Mouse (Mus musculus) MEL (cell line): ENCODE results near the gene Gm11273. TPM values are rescaled to one million over a fixed set of nuclear protein-coding genes. Genes with fewer than 3 reads are reported as not detected.
"Not testable (repeated sequence)": the region's sequence is repeated elsewhere in the genome, so short reads cannot be mapped to it uniquely, and the experiment has no call there.

ENCODE experiments used
- DNase-seq: peaks from one replicate; pipeline ENCODE4 v3.0.0; 2011; ENCODE audit warnings: low read depth, low spot score
- H3K27ac ChIP-seq: 2 replicates; pipeline ENCODE4 v1.5.1; 2012; ENCODE audit warnings: low read depth, mild to moderate bottlenecking, control low read depth, low read length, moderate library complexity; ENCODE audit not compliant: control insufficient read depth
- H3K27me3 ChIP-seq, 2 experiments: fragments of 150-350 bp in 1 of 2; sonication (generic) in 1 of 2; 2 replicates each; pipeline ENCODE4 v1.6.1; 2012; ENCODE audit warnings: low read length in 2 of 2, mild to moderate bottlenecking in 2 of 2, improper control_type of control experiment in 1 of 2, moderate library complexity in 1 of 2; ENCODE audit not compliant: insufficient read depth in 2 of 2, control insufficient read depth in 1 of 2
- H3K36me3 ChIP-seq, 2 experiments: 2 replicates each; pipeline ENCODE4 v1.6.1; 2012 to 2014; ENCODE audit warnings: low read length in 2 of 2, improper control_type of control experiment in 1 of 2, inconsistent platforms in 1 of 2, mild to moderate bottlenecking in 1 of 2; ENCODE audit not compliant: insufficient read depth in 2 of 2, control insufficient read depth in 1 of 2
- H3K4me1 ChIP-seq, 2 experiments: fragments of 150-350 bp in 1 of 2; sonication (generic) in 1 of 2; 2 replicates each; pipeline ENCODE4 v1.6.1; 2012; ENCODE audit warnings: low read length in 2 of 2, improper control_type of control experiment in 1 of 2, mild to moderate bottlenecking in 1 of 2; ENCODE audit not compliant: insufficient read depth in 2 of 2, control insufficient read depth in 1 of 2
- H3K4me3 ChIP-seq, 2 experiments: fragments of 150-350 bp in 1 of 2; sonication (generic) in 1 of 2; 2 replicates each; pipeline ENCODE4 v1.5.1; 2012; ENCODE audit warnings: low read depth in 2 of 2, low read length in 2 of 2, mild to moderate bottlenecking in 2 of 2, moderate library complexity in 2 of 2, control low read depth in 1 of 2, improper control_type of control experiment in 1 of 2; ENCODE audit not compliant: control insufficient read depth in 1 of 2, insufficient read depth in 1 of 2
- H3K79me2 ChIP-seq: 2 replicates; pipeline ENCODE4 v1.6.1; 2012; ENCODE audit warnings: mild to moderate bottlenecking, low read length, moderate library complexity; ENCODE audit not compliant: control insufficient read depth, poor library complexity, insufficient read depth
- H3K9ac ChIP-seq: 2 replicates; pipeline ENCODE4 v1.6.1; 2012; ENCODE audit warnings: low read depth, mild to moderate bottlenecking, control low read depth, low read length, moderate library complexity; ENCODE audit not compliant: control insufficient read depth, poor library complexity, severe bottlenecking
- H3K9me3 ChIP-seq: fragments of 150-350 bp; sonication (generic); replicated peaks from 2 replicates; pipeline ENCODE4 v1.6.1; 2012; ENCODE audit warnings: mild to moderate bottlenecking, low read length, improper control_type of control experiment, moderate library complexity; ENCODE audit not compliant: insufficient read depth
- BHLHE40 ChIP-seq: IDR thresholded peaks from 2 replicates; pipeline ENCODE4 v1.6.1; 2012; ENCODE audit warnings: low read depth, mild to moderate bottlenecking, inconsistent platforms, low read length, improper control_type of control experiment, borderline replicate concordance
- CHD1 ChIP-seq: IDR thresholded peaks from 2 replicates; pipeline ENCODE4 v1.6.1; 2012; ENCODE audit warnings: low read depth, mild to moderate bottlenecking, inconsistent platforms, low read length, improper control_type of control experiment
- ELF1 ChIP-seq: IDR thresholded peaks from 2 replicates; pipeline ENCODE4 v1.6.1; 2014; ENCODE audit warnings: low read depth, mild to moderate bottlenecking, inconsistent platforms, low read length, improper control_type of control experiment, moderate library complexity
- GABPA ChIP-seq: IDR thresholded peaks from 2 replicates; pipeline ENCODE4 v1.6.1; 2012; ENCODE audit warnings: low read depth, mild to moderate bottlenecking, inconsistent platforms, low read length, improper control_type of control experiment, moderate library complexity
- GATA1 ChIP-seq: IDR thresholded peaks from 2 replicates; pipeline ENCODE4 v1.6.1; 2011; ENCODE audit warnings: low read depth, low read length, improper control_type of control experiment
- JUND ChIP-seq: IDR thresholded peaks from 2 replicates; pipeline ENCODE4 v1.6.1; 2011; ENCODE audit warnings: low read depth, mild to moderate bottlenecking, improper control_type of control experiment, low read length
- KAT2A ChIP-seq: conservative IDR thresholded peaks from 2 replicates; pipeline ENCODE4 v1.6.1; 2012; ENCODE audit warnings: low read depth, low read length, improper control_type of control experiment, inconsistent platforms
- MAFK ChIP-seq: IDR thresholded peaks from 2 replicates; pipeline ENCODE4 v1.6.1; 2011; ENCODE audit warnings: low read depth, mild to moderate bottlenecking, low read length, improper control_type of control experiment, borderline replicate concordance
- MAZ ChIP-seq: IDR thresholded peaks from 2 replicates; pipeline ENCODE4 v1.6.1; 2012; ENCODE audit warnings: low read depth, mild to moderate bottlenecking, inconsistent platforms, low read length, improper control_type of control experiment
- NELFE ChIP-seq: IDR thresholded peaks from 2 replicates; pipeline ENCODE4 v1.6.1; 2011; ENCODE audit warnings: low read depth, low read length, improper control_type of control experiment
- POLR2A ChIP-seq, 2 experiments: IDR thresholded peaks; 2 replicates each; pipeline ENCODE4 v1.6.1; 2011 to 2012; ENCODE audit warnings: low read length in 2 of 2, mild to moderate bottlenecking in 2 of 2, control low read depth in 1 of 2, improper control_type of control experiment in 1 of 2, low read depth in 1 of 2, moderate library complexity in 1 of 2; ENCODE audit not compliant: control insufficient read depth in 1 of 2, insufficient read depth in 1 of 2, poor library complexity in 1 of 2
- POLR2AphosphoS2 ChIP-seq: IDR thresholded peaks from 2 replicates; pipeline ENCODE4 v1.6.1; 2011; ENCODE audit warnings: low read length, improper control_type of control experiment
- RAD21 ChIP-seq: IDR thresholded peaks from 2 replicates; pipeline ENCODE4 v1.6.1; 2011; ENCODE audit warnings: mild to moderate bottlenecking, low read depth, low read length, improper control_type of control experiment
- RCOR1 ChIP-seq: IDR thresholded peaks from 2 replicates; pipeline ENCODE4 v1.6.1; 2012; ENCODE audit warnings: low read depth, mild to moderate bottlenecking, inconsistent platforms, low read length, improper control_type of control experiment
- SIN3A ChIP-seq: IDR thresholded peaks from 2 replicates; pipeline ENCODE4 v1.6.1; 2012; ENCODE audit warnings: low read length, improper control_type of control experiment, inconsistent platforms
- SMC3 ChIP-seq: IDR thresholded peaks from 2 replicates; pipeline ENCODE4 v1.6.1; 2011; ENCODE audit warnings: low read depth, low read length, improper control_type of control experiment
- TBP ChIP-seq: IDR thresholded peaks from 2 replicates; pipeline ENCODE4 v1.8.0; 2011; ENCODE audit warnings: low read depth, low read length, improper control_type of control experiment
- USF1 ChIP-seq: IDR thresholded peaks from 2 replicates; pipeline ENCODE4 v1.6.1; 2014; ENCODE audit warnings: low read depth, mild to moderate bottlenecking, inconsistent platforms, low read length, improper control_type of control experiment, moderate library complexity
- ZKSCAN1 ChIP-seq: IDR thresholded peaks from 2 replicates; pipeline ENCODE4 v1.6.1; 2012; ENCODE audit warnings: low read depth, mild to moderate bottlenecking, inconsistent platforms, low read length, improper control_type of control experiment, moderate library complexity
- ZNF384 ChIP-seq: IDR thresholded peaks from 2 replicates; pipeline ENCODE4 v1.6.1; 2012; ENCODE audit warnings: low read depth, mild to moderate bottlenecking, inconsistent platforms, low read length, improper control_type of control experiment
- polyA plus RNA-seq, 2 experiments: library from polyadenylated mRNA; stranded (reverse) in 1 of 2; unstranded in 1 of 2; fragments of >175 nt in 1 of 2; fragments of >200 nt in 1 of 2; gene quantifications; 2 replicates each; pipeline versions ENCODE4 v1.2.1 to v1.2.4; 2012; ENCODE audit warnings: low replicate concordance in 2 of 2, low read depth in 1 of 2; ENCODE audit not compliant: insufficient read length in 2 of 2, insufficient read depth in 1 of 2, missing spikeins in 1 of 2
- total RNA-seq: library from RNA; depleted of rRNA; stranded (reverse); fragments of 300-350 nt; gene quantifications from 2 replicates; pipeline ENCODE4 v1.2.3, GENCODE M21; 2012

Gm11273 gene
- total and polyA plus RNA-seq, 3 experiments: 32.5 to 306 TPM; not detected in 1

DNA sequence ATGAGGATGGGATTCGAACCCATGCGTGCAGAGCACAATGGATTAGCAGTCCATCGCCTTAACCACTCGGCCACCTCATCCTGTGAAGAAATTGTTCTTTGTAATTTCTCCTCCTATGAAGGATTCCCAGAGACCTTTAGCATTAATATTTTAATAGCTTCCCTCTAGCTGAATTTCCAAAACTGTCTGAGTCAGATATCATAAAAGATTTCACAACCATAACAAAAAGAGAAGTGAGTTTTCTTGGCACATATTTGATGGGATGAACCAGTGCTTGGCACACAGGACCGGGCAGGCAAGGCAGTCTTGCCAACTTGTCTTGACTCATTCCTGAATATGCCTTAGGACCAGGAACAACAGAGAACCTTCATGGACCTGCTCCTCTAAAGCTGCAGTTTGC, 8.4 kb downstream of the Gm11273 start:
- no peak for DNase-seq
- Histone ChIP-seq H3K36me3 (no peaks in the 10 kb centered on the region), H3K4me3 (no peak overlapping the region), H3K4me1 (no peaks in the 10 kb centered on the region), H3K79me2 (no peaks in the 10 kb centered on the region), H3K27me3 (peaks cover 0 to 1% of the 10 kb centered on the region in 2 experiments; a peak in 2 of 4 replicates), H3K27ac (no peak overlapping the region), H3K9ac (no peak overlapping the region), H3K9me3 (no peaks in the 10 kb centered on the region)
- TF ChIP-seq NELFE (no peak), TBP (peak; percentile 95)

DNA sequence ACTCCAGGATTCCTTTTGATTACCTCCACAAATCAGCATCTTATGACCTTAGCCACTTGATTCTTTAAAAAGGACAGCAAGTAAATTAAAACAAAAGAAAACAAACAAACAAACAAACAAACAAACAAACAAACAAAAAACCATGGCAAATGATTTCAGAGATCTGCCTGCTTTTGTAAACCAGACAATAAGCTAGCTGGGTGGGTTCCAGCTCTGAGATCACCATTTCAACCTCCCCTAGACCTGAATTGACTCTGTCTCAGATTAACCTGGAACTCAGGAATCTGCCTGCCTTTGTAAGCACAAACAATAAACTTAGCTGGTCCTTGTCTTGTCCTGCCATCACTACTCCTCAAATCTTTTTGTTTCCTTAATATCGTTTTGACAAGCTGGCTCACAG, 14.3 kb downstream of the Gm11273 start:
- Histone ChIP-seq H3K79me2 (no peaks in the 10 kb centered on the region), H3K4me3 (no peak overlapping the region), H3K27ac (no peak overlapping the region), H3K4me1 (no peaks in the 10 kb centered on the region), H3K27me3 (peaks cover 0 to 1% of the 10 kb centered on the region in 2 experiments; a peak in 2 of 4 replicates), H3K36me3 (no peaks in the 10 kb centered on the region), H3K9ac (no peak overlapping the region), H3K9me3 (no peaks in the 10 kb centered on the region)
- no peak for TF ChIP-seq RAD21
- no peak for TF ChIP-seq ZKSCAN1
- no peak for TF ChIP-seq ZNF384
- TF ChIP-seq SIN3A: no peak
- no peak for TF ChIP-seq KAT2A
- no peak for TF ChIP-seq POLR2A (IDR thresholded peaks at IDR 0.05; ENCODE audit: control insufficient read depth in 1 of 2, insufficient read depth in 1 of 2, low read depth in 1 of 2, low read length in 2 of 2, poor library complexity in 1 of 2)
- no peak for TF ChIP-seq RCOR1
- no peak for TF ChIP-seq ELF1
- TF ChIP-seq GABPA: no peak
- TF ChIP-seq GATA1: no peak
- TF ChIP-seq POLR2AphosphoS2: no peak
- TF ChIP-seq MAZ: no peak
- no peak for TF ChIP-seq USF1
- no peak for TF ChIP-seq SMC3
- no peak for TF ChIP-seq JUND
- TF ChIP-seq CHD1: no peak
- TF ChIP-seq MAFK: no peak
- no peak for TF ChIP-seq BHLHE40
- DNase-seq: no peak

DNA sequence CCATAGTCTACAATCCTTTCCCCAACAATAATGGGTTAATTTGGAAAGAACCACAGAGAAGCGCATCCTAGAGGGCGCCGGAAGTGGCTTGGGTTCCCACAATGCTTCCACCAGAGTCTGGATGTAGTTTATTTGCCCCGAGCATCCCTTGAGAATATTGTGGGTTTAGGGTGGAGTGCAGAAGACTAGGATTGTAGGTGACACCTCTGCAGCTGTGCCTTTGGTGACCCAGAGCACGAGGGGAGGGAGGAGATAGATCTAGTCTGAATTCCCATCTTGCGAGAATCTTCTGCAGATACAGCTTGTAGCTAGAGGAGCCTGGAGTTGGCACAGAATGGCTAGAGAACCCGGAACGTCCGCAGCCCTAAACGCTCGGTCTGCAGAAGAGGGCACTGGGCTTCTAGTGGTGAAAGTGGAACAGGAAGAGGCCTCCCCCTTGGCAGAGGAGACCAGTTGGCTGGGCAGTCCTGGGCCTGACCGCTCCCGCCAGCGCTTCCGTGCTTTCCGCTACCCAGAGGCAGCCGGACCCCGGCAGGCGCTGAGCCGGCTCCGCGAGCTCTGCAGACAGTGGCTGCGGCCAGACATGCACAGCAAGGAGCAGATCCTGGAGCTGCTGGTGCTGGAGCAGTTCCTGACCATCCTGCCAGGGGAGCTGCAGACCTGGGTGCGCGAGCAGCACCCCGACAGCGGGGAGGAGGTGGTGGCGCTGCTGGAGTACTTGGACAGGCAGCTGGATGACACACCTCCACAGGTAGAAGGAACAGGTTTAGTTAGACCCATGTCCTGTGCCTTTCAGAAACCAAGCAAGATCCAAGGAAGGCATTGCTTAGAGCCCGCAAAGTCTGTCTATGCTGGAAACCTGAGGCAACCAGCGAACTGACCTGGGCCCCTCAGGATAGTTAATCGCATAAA, 22.2 kb downstream of the Gm11273 start, which contains the start of the genes Zkscan4 and Gm10065:
Gene Zkscan4, plus strand, starts transcription at position 149 of the 912 bp plus-strand sequence.
Gene Gm10065, minus strand, starts transcription at position 683 of the 912 bp plus-strand sequence.
- not testable (repeated sequence) for DNase-seq, H3K9ac ChIP-seq, H3K79me2 ChIP-seq, H3K36me3 ChIP-seq, H3K4me3 ChIP-seq, H3K4me1 ChIP-seq, H3K27ac ChIP-seq, H3K9me3 ChIP-seq, H3K27me3 ChIP-seq
